In the genomic region with DNA sequence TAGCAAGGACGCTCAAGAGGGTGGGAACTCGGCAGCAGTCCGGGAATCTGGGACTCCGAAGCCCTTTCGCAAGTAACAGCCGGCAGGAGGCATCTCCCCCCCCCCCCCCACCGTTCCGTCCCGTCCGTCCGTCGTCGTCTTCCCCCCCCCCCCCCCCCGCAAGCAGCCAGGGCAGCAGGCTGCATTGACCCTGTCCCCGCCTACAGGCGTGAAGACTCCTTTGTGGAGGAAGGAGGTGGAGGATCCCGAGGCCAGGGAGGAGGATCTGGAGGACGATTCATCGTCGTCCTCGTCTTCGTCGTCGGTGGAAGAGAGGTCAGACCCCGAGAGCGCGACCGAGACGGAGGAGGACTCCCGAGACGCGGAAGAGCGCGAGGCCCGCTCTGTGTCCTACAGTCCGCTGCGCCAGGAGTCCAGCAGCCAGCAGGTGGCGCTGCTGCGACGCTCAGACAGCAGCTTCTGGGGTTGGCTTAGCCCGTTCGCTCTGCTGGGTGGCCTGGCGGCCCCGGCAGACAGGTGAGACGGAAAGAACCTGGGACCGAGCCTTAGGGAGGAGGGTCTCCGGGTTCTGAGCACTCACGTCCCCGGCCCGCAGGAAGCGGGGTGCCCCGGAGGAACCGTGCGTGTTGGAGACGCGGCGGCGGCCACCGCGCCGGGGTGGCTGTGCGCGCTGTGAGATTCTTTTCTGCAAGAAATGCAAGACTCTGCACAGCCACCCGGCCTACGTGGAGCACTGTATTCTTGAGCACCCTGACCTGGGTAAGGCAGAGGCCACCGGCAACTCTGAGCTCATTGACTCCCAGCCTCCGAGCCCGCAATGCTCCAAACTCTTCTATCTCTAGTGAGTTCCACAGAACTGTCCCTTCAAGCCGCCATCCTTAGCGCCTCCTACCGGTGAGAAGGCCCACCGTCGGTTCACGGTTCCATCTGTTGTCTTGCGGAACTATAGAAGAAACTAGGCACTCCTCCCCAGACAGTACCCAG, we compare ENCODE assay signal across 8 mouse cellular contexts. TPM values are rescaled to one million over a fixed set of nuclear protein-coding genes. Genes with fewer than 3 reads are reported as not detected.
A peak's percentile ranks its signal among the peaks of the same experiment; 100 is the strongest.
DNase-seq lines count a peak whose midpoint lies in the region; ATAC-seq lines count a peak whose summit lies in the region.

No protein-coding gene starts in this region.

- H3K36me3 ChIP-seq in intestine, embryonic 15.5 days, result no peaks in the 10 kb centered on the region

- peak overlapping the region; percentile 69 for H3K4me3 ChIP-seq in intestine, embryonic 15.5 days (replicated peaks)

- peaks cover 24% of the 10 kb centered on the region for H3K4me1 ChIP-seq in intestine, embryonic 15.5 days (replicated peaks)

- H3K4me2 ChIP-seq in intestine, embryonic 15.5 days (replicated peaks), result peak overlapping the region; percentile 95

- H3K27me3 ChIP-seq in intestine, embryonic 15.5 days (replicated peaks), result peaks cover 34% of the 10 kb centered on the region

- intact Hi-C loops in left cerebral cortex, postnatal 25 days (cut with DNase I), result loop anchor here (1.0 to 10.0 kb wide), 3 partner anchors 32 to 298 kb away; no protein-coding TSS in a partner anchor

- 0 out of 2 replicates have a peak overlapping the region, but pooled peaks have one; percentile 9 for H3K27ac ChIP-seq in intestine, embryonic 15.5 days

- H3K9ac ChIP-seq in intestine, embryonic 15.5 days, result peak overlapping the region; percentile 63

- H3K9me3 ChIP-seq in intestine, embryonic 15.5 days, result no peaks in the 10 kb centered on the region

- peak; percentile 91 for DNase-seq in adrenal gland, postnatal 10 days
- DNase-seq in embryo, embryonic 11.5 days (ENCODE audit: low read depth, low spot score), result peak; percentile 96
- peak; percentile 65 to 85 for DNase-seq in gastrocnemius, postnatal 4 days (ENCODE audit: low spot score in 2 of 2)
- DNase-seq in left cerebral cortex, postnatal 25 days (ENCODE audit: low spot score in 2 of 2), result peak; percentile 86
- peak; percentile 97 for DNase-seq in mesoderm, embryonic 11.5 days (ENCODE audit: low read depth, low spot score)
- DNase-seq in right cerebral cortex, postnatal 25 days, result peak; percentile 82
- DNase-seq in yolk sac, embryonic 10.5 days (ENCODE audit: low spot score), result peak; percentile 81

- peak; percentile 97 for ATAC-seq in intestine, embryonic 15.5 days

- under 1% methylated on average over 71 of the region's 75 CpGs for WGBS in intestine, embryonic 15.5 days

RNA-seq across cellular contexts. Expression of a gene that starts 2.9 kb away (rescaled TPM):
- total RNA-seq in adrenal gland, postnatal 10 days (2021), result 1 to 10 TPM in 1 of 2 experiments, under 1 TPM in 1; 0.30 to 1.4 TPM
- total RNA-seq in gastrocnemius, postnatal 4 days (2021), result not detected
- 0.76 and 0.87 TPM in 2 replicates for polyA plus RNA-seq in intestine, embryonic 15.5 days (2015; fragmentation: Nextera tagmentation; extraction: Ambion mirVana)
- not detected for total RNA-seq in left cerebral cortex, postnatal 25 days (2021)

RNA-seq across cellular contexts. Expression of a gene that starts 11.1 kb away (rescaled TPM):
- not detected for total RNA-seq in adrenal gland, postnatal 10 days (2021)
- total RNA-seq in gastrocnemius, postnatal 4 days (2021), result under 1 TPM; 0.15 to 0.34 TPM
- polyA plus RNA-seq in intestine, embryonic 15.5 days (2015; fragmentation: Nextera tagmentation; extraction: Ambion mirVana), result 0.13 TPM in 1 of 2 replicates, not detected in the other
- total RNA-seq in left cerebral cortex, postnatal 25 days (2021), result under 1 TPM in 1 of 2 experiments, not detected in 1; 0.18 TPM

RNA-seq across cellular contexts. Expression of a gene that starts 22.5 kb away (rescaled TPM):
- total RNA-seq in adrenal gland, postnatal 10 days (2021), result 10 to 100 TPM in 1 of 2 experiments, 1 to 10 TPM in 1; 9.8 to 15.1 TPM
- 1 to 10 TPM; 4.7 to 5.4 TPM for total RNA-seq in gastrocnemius, postnatal 4 days (2021)
- 1.4 and 1.5 TPM in 2 replicates for polyA plus RNA-seq in intestine, embryonic 15.5 days (2015; fragmentation: Nextera tagmentation; extraction: Ambion mirVana)
- total RNA-seq in left cerebral cortex, postnatal 25 days (2021), result 1 to 10 TPM; 3.9 to 4.3 TPM

RNA-seq across cellular contexts. Expression of a gene that starts 31.4 kb away (rescaled TPM):
- total RNA-seq in adrenal gland, postnatal 10 days (2021), result 1 to 10 TPM; 8.5 to 9.1 TPM
- total RNA-seq in gastrocnemius, postnatal 4 days (2021), result 1 to 10 TPM; 1.8 to 2.6 TPM
- 2.3 and 2.6 TPM in 2 replicates for polyA plus RNA-seq in intestine, embryonic 15.5 days (2015; fragmentation: Nextera tagmentation; extraction: Ambion mirVana)
- total RNA-seq in left cerebral cortex, postnatal 25 days (2021), result 100 to 1,000 TPM; 258 to 277 TPM

RNA-seq across cellular contexts. Expression of a gene that starts 32.5 kb away (rescaled TPM):
- 10 to 100 TPM; 54.9 to 58.4 TPM for total RNA-seq in adrenal gland, postnatal 10 days (2021)
- 10 to 100 TPM; 34.6 to 40.1 TPM for total RNA-seq in gastrocnemius, postnatal 4 days (2021)
- polyA plus RNA-seq in intestine, embryonic 15.5 days (2015; fragmentation: Nextera tagmentation; extraction: Ambion mirVana), result 12.9 and 13.9 TPM in 2 replicates
- total RNA-seq in left cerebral cortex, postnatal 25 days (2021), result 10 to 100 TPM; 48.4 to 65.7 TPM

Comparison
In these comparisons a context has a peak if more than half of its experiments do, and no peak if none do; other contexts are left out.
1. Peak in every context shown above with its lines: DNase-seq, ATAC-seq, H3K4me3 ChIP-seq and H3K27ac ChIP-seq.